Mouse (Mus musculus) urinary bladder, postnatal 10 days (tissue): Measurements from ENCODE around the gene Ace2.

Experiments used
- DNase-seq: peaks from one replicate; pipeline ENCODE4 v3.0.0; 2022; ENCODE audit warnings: low spot score

Ace2 gene

DNA sequence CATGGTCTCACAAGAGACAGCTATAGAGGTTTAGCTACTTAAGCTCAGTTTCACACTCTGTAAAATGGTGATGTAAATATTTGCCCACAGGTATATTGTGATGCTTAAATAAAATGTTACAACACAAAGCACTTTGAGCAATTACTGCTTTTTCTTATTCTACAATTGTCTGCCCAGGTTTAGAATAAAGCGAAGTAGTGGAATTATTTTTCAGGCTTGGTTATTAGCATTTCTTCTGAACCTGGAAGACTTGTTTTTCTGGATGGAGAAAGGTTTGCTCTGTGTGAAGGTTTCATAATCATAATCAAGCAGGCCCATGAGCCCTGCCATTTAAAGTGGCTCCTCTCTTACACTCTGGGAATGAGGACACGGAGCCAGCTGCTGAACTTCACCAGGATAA is at the start of gene Ace2:
TSS of gene Ace2 (plus strand) at position 301 of the 400 bp plus-strand sequence.
- no peak for DNase-seq

DNA sequence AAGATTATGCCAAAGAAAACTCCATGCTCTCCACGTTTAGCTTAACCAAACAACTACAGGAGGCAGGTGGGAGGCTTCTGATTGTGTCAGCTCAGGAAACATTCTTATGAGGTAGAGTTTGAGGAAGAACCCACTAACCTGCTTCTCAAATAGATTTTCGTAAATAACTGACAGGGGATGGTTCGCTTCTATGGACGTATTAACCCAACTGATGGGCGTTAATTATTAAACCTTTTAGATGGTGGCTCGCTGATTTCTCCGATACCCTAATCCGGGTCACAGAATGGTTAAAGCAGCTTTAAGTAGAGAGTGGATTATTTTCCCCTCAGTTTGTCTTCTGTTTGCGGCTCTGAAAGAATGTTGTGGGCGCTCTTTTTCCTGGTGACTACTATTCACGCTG is 49.2 kb upstream of the Ace2 start:
- no peak for DNase-seq

DNA sequence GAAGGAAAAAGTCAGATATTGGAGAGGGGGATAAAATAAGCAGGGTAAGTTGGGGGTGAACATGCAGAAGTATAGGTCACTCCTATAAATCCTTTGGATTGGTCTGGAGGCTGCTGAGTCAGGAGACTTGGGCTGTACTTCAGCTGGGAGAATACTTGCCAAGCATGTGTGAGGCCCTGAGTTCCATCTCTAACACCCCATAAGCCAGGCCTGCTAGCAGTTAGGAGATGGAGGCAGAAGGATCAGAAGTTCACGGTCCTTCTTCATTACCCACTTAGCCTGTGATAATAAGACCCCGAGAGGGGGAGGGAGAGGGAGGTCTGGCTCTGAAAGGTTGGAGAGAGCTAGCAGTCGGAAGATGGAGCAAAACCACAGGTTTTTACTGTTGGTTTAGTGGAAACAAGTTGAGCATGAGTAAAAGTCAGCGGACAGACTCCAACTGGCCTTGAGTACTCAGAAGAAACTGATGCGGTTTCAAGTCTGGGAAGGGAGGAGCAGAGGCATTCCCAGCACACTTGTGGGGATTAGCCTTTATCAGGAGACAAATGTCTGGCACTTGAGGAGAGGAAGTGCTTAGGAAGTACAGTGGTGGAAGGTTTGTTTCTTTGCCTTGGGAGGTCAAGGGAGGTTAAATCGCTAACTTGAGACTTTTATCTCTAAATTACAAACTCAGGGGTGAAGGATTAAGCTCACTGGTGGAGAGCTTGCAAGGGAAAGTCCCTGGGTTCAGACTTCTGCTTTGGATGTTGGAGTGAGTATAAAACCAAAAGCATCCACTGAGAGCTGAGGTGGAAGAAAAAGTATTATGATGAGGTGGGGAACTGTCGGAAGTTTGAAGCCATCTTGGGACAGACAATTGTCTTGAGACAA is 46.6 kb upstream of the Ace2 start:
- DNase-seq = no peak

DNA sequence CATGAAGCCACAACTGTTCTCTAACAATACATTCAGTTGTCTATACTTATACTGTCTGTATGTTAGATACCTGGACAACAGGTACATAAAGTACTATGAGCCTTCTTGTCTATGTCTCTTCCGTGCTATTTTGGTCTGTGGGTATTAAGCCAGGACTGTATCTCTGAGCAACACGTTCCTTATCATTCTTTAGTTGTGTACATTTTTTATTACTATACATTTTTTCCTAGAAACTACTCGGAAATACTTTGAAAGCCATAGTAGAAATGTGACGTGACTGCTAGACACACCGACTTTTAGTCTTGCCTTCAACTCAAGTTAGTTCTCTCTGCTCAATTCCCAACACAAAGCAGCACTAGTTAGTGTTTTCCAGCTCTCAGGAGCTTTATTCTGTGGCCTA is 45.7 kb upstream of the Ace2 start:
- DNase-seq = no peak

DNA sequence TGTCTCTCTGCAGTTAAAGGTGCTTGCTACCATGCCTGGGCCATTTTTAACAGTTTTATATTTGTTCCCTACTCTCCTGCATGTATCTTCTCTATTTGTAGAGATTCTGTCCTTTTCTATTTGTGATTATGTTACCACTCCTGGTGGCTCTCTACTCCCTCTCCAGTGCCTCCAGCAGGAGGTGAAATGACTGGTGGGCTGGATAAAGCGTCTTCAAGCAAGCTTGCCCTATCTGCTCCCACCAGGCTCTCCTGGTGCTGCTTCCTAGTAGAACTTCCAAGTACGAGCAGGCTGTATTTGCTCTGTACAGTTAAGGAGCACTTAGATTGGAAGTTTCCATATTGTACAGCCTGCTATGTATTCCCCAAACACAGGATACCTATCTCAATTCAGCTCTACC is 43.3 kb upstream of the Ace2 start:
- DNase-seq = no peak

DNA sequence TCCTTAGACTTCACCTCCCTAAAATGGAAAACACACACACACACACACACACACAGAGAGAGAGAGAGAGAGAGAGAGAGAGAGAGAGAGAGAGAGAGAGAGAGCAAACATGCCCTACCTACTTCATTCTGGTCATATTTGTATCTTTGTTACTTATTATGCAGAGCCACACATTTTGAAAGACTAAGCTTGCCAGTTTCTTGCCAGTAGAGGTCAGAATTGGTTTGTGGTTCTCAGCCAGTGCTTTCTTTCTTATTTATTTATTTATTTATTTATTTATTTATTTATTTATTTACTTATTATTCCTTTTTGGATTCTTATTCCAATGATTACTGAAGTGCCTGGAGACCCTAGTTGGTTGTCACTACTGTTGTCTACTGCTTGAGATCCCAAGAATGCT is 37.6 kb upstream of the Ace2 start:
- no peak for DNase-seq

DNA sequence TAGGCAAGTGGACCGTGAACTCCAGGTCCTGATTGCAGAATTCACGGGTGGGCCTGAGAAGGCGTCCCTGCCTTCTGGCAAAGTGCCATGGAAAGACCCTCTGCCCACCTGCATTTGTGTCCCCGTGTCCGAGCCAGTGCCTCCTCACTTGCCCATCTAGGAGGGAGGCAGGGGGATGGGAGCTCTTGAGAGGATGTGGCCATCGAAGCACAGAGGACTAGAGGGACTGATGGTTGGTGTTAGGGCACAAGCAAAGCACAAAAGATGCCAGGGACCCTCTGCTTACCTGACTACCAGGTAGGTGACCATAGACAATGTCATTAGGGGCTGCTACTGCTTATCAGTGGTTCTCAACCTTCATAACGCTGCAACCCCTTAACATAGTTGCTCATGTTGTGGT is 36.9 kb upstream of the Ace2 start:
- no peak for DNase-seq

DNA sequence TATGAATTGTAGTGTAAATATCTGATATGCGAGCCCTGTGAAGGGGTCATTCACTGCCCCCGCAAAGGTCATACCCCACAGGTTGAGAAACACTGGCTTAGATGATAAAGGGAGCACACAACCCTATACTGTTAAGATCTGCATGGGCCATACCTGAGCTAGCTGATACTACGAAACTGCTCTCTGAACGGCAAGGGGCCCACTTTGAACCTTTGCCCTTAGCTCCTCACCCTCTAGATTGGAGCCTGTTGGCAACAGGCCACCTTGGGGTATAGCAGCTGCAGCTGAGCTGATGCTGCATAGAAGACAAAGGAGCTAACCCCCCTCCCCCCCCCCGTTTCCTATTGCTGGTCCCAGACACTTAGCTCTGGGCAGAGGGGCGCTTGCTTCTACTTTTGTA is 36.5 kb upstream of the Ace2 start:
- DNase-seq = no peak

DNA sequence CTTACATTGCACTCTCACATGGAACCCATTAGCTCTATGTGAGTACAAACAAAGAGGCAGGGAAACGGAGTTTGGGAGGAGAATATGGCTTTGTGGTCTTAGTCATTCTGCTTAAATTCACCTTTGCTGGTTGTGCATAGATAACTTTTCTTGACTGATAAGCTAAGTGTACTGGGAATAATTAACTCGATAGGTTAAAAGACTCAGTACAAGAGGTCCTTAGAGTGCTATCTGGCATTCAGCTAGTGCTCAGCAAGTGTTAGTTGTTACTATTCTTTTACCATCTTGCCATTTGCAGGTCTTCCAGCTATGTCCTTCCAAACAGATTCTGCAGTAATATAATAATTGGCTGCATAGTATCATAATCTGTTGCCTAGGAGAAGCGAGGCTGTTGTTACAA is 28.0 kb upstream of the Ace2 start:
- DNase-seq = no peak

DNA sequence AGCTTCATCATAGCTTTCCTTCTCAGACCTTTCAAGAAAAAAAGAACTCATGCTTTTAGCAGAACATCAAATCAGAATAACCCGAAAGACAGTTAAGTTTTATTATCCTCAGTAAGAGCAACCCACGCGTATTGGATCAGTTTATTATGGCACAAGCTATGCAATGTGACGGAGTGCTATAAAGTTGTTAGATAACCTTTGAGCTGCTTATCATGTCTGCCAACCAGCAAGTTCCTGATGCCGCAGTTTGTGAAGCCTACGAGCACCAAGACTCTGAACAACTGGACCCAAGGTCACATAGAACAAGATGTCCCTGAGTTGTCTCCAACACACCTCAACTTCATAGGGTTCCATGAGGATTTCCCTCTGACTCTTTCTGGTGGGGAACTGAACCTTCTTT is 25.4 kb upstream of the Ace2 start:
- DNase-seq = no peak

DNA sequence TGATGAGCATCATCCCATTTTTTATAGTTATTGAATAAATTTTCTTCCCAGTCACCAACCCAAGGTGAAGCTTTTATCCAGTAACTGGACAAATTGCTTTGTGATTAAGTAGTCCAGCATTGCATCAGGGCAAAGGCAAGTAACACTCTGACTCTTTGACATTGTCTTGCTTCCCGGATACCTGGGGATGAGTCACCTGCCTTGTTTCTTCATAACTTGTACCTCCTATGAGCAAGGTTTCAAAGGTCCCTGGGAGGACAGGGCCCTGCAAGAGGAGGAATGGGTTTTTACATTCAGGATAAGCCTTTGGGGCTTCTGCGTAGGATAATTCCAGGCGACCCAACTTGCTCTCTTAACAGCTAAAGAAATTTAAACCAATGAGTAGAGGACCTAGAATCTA is 15.2 kb upstream of the Ace2 start:
- no peak for DNase-seq

DNA sequence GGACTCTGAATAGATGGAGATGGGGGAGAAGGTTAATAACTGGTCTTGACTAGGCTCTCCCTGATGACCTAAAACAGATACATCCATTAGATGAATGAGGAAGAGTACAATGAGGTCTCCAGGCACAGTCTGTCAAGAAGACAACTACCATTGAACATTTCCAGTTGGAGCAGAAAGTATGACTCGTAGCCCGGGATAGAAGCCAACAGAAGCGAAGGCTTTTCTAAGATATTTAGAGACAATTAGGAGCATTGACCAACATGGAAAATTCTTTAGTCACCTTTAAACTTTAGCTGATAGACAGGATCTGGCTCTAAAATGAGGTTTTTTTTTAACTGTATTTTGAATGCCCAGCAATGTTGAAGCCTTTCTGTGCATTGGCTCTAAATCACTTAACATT is 5.6 kb upstream of the Ace2 start:
- DNase-seq = no peak

DNA sequence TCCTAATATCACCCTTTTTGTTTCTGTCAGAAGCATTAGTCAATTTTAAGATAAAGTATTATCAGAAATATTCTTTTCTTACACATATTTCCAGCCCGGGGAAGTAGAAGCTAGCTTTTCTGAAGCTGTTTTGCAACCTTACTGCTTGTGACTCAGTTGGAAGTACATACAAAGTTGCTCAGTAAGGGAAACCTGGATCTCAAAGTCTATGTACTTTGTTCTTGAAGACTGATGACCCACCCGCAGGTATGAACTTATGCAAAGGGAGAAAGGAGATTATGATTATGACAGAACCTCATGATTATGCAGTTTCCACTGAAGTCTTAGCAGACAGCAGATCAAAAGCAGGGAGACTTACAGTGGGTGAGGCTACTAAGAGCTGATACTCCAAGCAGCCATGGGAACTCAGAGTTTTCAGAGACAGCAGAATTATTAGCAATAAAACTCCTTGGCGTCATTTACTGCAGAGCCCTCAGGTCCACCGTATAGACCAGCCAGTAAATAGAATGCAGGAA is 3.8 kb upstream of the Ace2 start:
- no peak for DNase-seq

DNA sequence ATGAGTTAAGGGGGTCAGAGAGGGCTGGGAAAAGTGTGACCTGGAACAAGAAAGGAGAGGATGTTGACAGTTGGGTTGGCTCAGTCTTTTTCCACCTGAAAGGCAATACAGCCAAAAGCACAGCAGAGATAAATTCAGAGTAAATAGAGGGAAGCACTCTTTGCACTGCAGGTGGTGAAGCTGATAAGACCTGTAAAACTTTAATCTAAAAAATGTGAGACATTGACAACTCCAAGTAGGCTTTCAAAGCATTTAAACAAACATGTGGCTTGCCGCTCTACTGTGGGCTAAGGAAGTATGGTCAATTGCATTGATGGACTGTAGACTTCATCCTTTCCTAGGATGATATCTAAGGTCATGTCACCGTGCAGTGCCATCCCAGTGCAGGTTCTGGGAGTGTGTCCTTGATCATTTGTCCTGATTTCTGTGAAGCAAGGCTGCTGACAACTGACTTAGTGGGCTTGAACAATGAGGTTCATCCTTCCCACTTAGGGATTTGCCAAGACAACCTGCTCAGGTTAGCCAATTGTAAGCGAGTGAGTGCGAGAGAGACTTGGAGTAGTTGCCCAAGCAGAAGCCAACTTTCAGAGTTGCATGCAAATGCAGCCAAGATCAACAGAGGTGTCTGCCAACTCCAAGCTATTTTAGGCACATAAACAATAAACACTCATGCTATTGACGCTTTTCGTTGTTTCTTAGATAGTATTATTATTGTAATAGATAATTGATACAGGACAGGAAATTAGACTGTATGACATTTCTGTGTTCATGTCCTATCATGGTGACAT is 6.5 kb downstream of the Ace2 start:
- DNase-seq = no peak

DNA sequence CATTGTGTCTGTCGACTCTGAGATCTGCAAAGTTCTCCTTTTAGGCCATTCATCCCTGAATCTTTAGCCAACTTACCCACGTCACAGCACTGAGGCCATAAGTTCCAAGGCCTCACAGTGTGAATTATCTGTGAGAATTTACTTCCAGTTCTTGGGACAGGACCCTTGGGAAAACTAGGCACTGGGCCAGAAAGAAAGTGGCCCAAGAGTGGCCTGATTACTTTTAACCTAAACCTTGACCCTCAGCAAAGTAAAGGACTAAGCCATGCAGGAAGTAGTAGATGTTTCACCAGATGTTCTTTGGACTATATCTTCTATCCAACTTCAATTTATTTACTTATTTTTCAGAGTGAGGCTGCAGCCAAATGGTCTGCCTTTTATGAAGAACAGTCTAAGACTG is 13.6 kb downstream of the Ace2 start:
- no peak for DNase-seq

DNA sequence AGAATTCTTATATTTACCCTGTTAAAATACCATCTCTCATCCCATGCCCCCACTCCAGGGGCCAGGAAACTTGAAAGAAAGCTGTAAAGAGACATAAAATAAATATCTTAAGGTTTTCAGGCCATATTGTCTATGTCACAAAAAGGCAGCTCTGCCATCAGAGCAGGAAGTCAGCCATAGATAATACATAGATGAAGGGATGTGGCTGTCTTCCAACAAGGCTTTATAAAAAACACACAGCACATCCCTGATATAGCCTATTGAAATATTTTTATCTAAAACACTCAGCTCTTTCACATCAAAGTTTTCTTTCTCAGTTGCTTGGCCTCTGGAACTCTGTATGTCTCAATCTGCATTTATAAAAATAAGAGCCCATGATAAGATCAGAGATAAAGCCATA is 14.5 kb downstream of the Ace2 start:
- DNase-seq = no peak

DNA sequence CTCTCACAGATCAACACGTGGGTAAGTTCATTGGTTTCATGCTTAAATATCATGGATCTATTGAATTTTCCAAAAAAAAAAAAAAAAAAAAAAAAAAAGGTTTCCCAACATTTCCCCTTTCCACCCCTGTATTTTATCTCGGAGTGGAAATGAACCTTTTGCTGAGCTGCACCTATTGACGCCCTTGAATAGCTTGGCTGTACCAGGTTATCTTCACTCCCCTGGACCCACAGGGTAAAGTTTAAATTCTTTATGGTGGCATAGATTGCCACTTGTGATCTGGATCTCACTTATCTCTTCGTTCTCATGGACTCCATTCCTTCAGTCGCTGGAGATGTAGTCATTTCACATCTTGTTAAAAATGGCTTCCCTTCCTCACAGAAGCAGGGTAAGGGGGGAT is 15.5 kb downstream of the Ace2 start:
- no peak for DNase-seq

DNA sequence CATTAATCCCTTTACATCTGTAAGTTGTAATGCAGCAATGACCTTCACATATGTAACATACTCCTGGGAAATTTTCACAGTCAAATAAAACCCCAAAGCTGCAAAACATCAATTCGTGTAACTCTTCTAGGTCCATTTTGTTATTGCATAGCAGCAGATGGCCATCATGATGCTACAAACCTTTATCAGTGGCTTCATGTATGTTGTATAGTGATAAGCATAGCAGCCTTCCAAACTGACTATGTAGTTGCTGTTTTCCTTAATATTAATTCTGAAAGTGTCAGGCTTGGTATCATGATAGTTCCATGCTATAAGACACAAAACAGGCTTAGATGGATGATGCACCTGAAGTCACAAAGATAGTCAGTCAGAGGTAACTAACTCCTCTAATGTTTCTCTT is 25.5 kb downstream of the Ace2 start:
- DNase-seq = no peak

DNA sequence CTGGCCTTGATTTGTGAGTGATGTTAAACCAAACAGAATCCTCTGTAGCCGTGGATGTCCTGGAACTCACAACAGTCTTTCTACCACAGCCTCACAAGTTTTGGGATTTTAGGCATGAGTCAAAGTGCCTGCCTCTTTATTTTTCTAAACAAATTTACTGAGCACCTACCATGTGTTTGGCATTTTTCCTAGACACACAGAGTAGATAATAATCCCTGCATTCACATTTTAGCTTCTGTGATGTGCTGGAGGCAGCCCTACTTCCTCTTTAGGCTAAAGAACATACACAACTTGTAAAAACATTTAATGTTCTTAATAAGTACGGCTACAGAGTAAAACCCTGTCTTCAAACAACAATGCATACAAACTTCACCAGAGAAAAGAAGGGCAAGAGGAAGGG is 31.9 kb downstream of the Ace2 start:
- DNase-seq = no peak

DNA sequence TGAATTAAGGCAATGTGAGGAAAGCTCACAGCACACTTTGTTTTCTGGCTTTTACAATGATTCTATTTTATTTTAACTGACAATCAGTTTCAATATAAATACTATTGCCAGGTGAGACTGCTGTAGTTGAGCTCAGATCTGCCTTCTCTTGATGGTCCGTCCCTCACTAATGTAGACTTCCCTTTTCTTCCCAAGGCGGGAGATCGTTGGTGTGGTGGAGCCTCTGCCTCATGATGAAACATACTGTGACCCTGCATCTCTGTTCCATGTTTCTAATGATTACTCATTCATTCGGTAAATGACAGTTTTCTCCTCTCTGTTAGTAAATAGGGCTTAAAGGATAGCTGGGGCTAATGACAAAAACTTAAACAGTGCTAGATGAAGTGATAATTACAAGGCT is 34.7 kb downstream of the Ace2 start:
- DNase-seq = no peak

DNA sequence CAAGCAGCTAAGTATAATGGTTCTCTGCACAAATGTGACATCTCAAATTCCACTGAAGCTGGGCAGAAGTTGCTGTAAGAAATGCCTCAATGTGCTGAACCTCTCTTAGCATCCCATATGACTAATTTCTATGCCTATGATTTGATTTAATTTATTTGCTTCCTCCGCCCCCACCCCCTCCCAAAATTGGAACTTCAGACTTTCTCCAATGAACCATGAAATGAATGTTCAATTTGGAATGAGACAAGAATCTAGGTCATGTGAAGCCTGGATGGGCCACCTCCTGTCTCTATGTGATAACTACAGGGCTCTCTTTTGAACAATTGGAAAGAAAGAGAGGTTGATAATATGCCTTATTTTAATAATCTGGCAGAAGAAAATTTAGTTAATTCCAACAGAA is 36.2 kb downstream of the Ace2 start:
- DNase-seq = no peak

DNA sequence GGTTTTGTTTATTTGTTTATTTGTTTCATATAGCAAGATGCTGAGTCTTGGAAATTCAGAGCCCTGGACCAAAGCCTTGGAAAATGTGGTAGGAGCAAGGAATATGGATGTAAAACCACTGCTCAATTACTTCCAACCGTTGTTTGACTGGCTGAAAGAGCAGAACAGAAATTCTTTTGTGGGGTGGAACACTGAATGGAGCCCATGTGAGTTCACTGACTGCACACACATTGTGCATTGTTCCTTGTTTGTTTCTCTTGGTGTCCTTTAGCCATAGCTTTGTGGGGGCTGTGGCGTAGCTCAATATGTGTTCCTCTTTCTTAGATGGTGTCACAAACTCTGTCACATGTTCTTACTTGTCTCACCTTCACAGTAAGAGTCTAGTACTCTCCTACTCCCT is 36.6 kb downstream of the Ace2 start:
- no peak for DNase-seq

DNA sequence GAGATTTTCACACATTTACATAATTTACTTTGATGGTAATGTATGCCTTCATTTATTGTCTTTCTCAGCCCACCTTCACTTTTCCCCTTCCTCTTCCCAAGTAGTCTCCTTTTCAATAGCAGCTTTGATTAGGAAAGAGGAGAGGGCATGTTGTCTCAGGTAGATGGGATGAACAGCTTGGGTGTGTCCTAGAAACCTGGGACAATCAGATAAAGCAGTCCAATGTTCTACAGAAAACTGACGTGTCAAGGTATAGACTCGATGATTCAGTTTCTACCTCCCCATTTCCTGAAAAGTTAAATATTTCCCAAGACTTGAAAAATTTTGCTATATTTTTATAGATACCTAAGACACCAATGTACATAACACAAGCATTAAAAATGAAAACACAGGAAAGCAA is 39.7 kb downstream of the Ace2 start:
- DNase-seq = no peak
